Comparison of ENCODE assay signal across 8 mouse cellular contexts in genomic region chr11:100619982-100620381, GRCm38 (mm10). TPM values are rescaled to one million over a fixed set of nuclear protein-coding genes. Genes with fewer than 3 reads are reported as not detected.
DNase-seq lines count a peak whose midpoint lies in the region; ATAC-seq and TF ChIP-seq lines count a peak whose summit lies in the region.

Dnajc7 (minus strand) TSS chr11:100620168.

- TF ChIP-seq CTCF in cortical plate, adult 2 months (IDR thresholded peaks at IDR 0.05; ENCODE audit: extremely low read depth, insufficient read depth, low read length): no peak

- H3K4me1 ChIP-seq in cortical plate, adult 2 months (ENCODE audit: control insufficient read depth, insufficient read depth, low read length): peaks cover 1% of the 10 kb centered on the region; the same call in 1 of the 2 replicates
- peaks cover 25% of the 10 kb centered on the region for H3K4me1 ChIP-seq in heart, embryonic 11.5 days (ENCODE audit: control insufficient read depth, insufficient read depth, low read length)
- peaks cover 29% of the 10 kb centered on the region for H3K4me1 ChIP-seq in midbrain, embryonic 14.5 days (ENCODE audit: control insufficient read depth, insufficient read depth, low read length)

- peak within 1 kb of the TSS; percentile 88 for H3K4me2 ChIP-seq in heart, embryonic 11.5 days
- H3K4me2 ChIP-seq in midbrain, embryonic 14.5 days (ENCODE audit: low read length): peak within 1 kb of the TSS; percentile 83

- peak within 1 kb of the TSS; percentile 66 for H3K27ac ChIP-seq in cortical plate, adult 2 months (ENCODE audit: insufficient read depth, low read length)
- peak within 1 kb of the TSS; percentile 94 for H3K27ac ChIP-seq in heart, embryonic 11.5 days (ENCODE audit: low read depth, low read length)
- peak within 1 kb of the TSS; percentile 95 for H3K27ac ChIP-seq in midbrain, embryonic 14.5 days (replicated peaks; ENCODE audit: low read depth, low read length)

- peak within 1 kb of the TSS; percentile 86 for H3K4me3 ChIP-seq in cortical plate, adult 2 months (ENCODE audit: insufficient read depth, low read length)
- peak within 1 kb of the TSS; percentile 90 for H3K4me3 ChIP-seq in heart, embryonic 11.5 days (ENCODE audit: low read depth, low read length)
- H3K4me3 ChIP-seq in midbrain, embryonic 14.5 days (replicated peaks; ENCODE audit: low read depth, low read length): peak within 1 kb of the TSS; percentile 90

- peak within 1 kb of the TSS; percentile 93 for H3K9ac ChIP-seq in heart, embryonic 11.5 days (ENCODE audit: low read depth, low read length)
- peak within 1 kb of the TSS; percentile 91 for H3K9ac ChIP-seq in midbrain, embryonic 14.5 days (replicated peaks; ENCODE audit: low read length)

- no peaks in the 10 kb centered on the region for H3K9me3 ChIP-seq in heart, embryonic 11.5 days (replicated peaks; ENCODE audit: control insufficient read depth, low read length)
- no peaks in the 10 kb centered on the region for H3K9me3 ChIP-seq in midbrain, embryonic 14.5 days (ENCODE audit: control insufficient read depth, low read length)

- H3K27me3 ChIP-seq in heart, embryonic 11.5 days (ENCODE audit: control insufficient read depth, insufficient read depth, low read length): no peaks in the 10 kb centered on the region
- no peaks in the 10 kb centered on the region for H3K27me3 ChIP-seq in midbrain, embryonic 14.5 days (ENCODE audit: control insufficient read depth, insufficient read depth, low read length)

- 6% methylated on average over 11 of the region's 11 CpGs for WGBS in heart, embryonic 11.5 days (ENCODE audit: insufficient replicate concordance)
- WGBS in midbrain, embryonic 14.5 days: under 1% methylated on average over 11 of the region's 11 CpGs

- peak; percentile 47 for DNase-seq in right cerebral cortex, postnatal 4 days
- no peak for DNase-seq in right cerebral cortex, postnatal 10 days (ENCODE audit: low spot score in 2 of 2)
- no peak for DNase-seq in left cerebral cortex, adult 18-20 months (ENCODE audit: low spot score in 2 of 2)
- no peak for DNase-seq in midbrain, embryonic 14.5 days
- DNase-seq in cerebellum, adult 18-20 months: no peak
- no peak for DNase-seq in cerebellum, adult 11 months

- no peaks in the 10 kb centered on the region for H3K36me3 ChIP-seq in heart, embryonic 11.5 days (ENCODE audit: control insufficient read depth, insufficient read depth, low read length)
- H3K36me3 ChIP-seq in midbrain, embryonic 14.5 days (ENCODE audit: control insufficient read depth, insufficient read depth, low read length): peaks cover 3% of the 10 kb centered on the region

- ATAC-seq in heart, embryonic 11.5 days (replicated peaks; ENCODE audit: insufficient number of reproducible peaks, low FRiP score, low TSS enrichment): no peak
- ATAC-seq in midbrain, embryonic 14.5 days (ENCODE audit: low FRiP score, low TSS enrichment): no peak

- peak; percentile 63; the same call in 1 of the 2 replicates for TF ChIP-seq POLR2A in cortical plate, adult 2 months (IDR thresholded peaks at IDR 0.05; ENCODE audit: extremely low read depth, insufficient read depth, low read length)

RNA-seq across cellular contexts. Expression of gene Dnajc7, which starts in this region (rescaled TPM):
- 165 and 175 TPM in 2 replicates for polyA plus RNA-seq in cortical plate, adult 2 months (2012; rRNA removed)
- polyA plus RNA-seq in heart, embryonic 11.5 days (2014; fragmentation: Nextera tagmentation; extraction: Ambion mirVana): 69.4 and 85.1 TPM in 2 replicates
- total RNA-seq in left cerebral cortex, adult 18-20 months (2021): 100 to 1,000 TPM; 258 to 267 TPM
- polyA plus RNA-seq in midbrain, embryonic 14.5 days (2014; fragmentation: Nextera tagmentation; extraction: Ambion mirVana): 93.7 and 108 TPM in 2 replicates
